Mouse (Mus musculus) limb, embryonic 11.5 days (tissue): ENCODE data around the gene Clpb. TPM values are rescaled to one million over a fixed set of nuclear protein-coding genes. Genes with fewer than 3 reads are reported as not detected.

Experiments
- ATAC-seq: fragments of 200-750 bp; cut with Nextera tagmentation; 2 replicates; pipeline ENCODE4 v1.8.0; 2017; ENCODE audit warnings: low read depth; ENCODE audit not compliant: insufficient number of reproducible peaks, low FRiP score, low TSS enrichment
- DNase-seq: peaks from one replicate; pipeline ENCODE4 v3.0.0-alpha.2; 2015; ENCODE audit warnings: low spot score
- H3K27ac ChIP-seq: fragments of 300-500 bp; sonication (generic); replicated peaks from 2 replicates; pipeline ENCODE4 v1.5.1; 2014; ENCODE audit warnings: low read depth, mild to moderate bottlenecking, low read length
- H3K27me3 ChIP-seq: fragments of 300-500 bp; sonication (generic); 2 replicates; pipeline ENCODE4 v1.6.1; 2014; ENCODE audit warnings: mild to moderate bottlenecking, low read length, mixed read lengths; ENCODE audit not compliant: control insufficient read depth, insufficient read depth
- H3K36me3 ChIP-seq: fragments of 300-500 bp; sonication (generic); 2 replicates; pipeline ENCODE4 v1.6.1; 2014; ENCODE audit warnings: mild to moderate bottlenecking, low read length, moderate library complexity, mixed read lengths; ENCODE audit not compliant: control insufficient read depth, insufficient read depth
- H3K4me1 ChIP-seq: fragments of 300-500 bp; sonication (generic); 2 replicates; pipeline ENCODE4 v1.6.1; 2014; ENCODE audit warnings: low read length, mixed read lengths; ENCODE audit not compliant: control insufficient read depth, insufficient read depth
- H3K4me2 ChIP-seq: fragments of 300-500 bp; sonication (generic); 2 replicates; pipeline ENCODE4 v1.6.1; 2014; ENCODE audit warnings: low read depth, mild to moderate bottlenecking, moderate library complexity; ENCODE audit not compliant: severe bottlenecking
- H3K4me3 ChIP-seq: fragments of 300-500 bp; sonication (generic); 2 replicates; pipeline ENCODE4 v1.5.1; 2014; ENCODE audit warnings: low read depth, low read length
- H3K9ac ChIP-seq: fragments of 300-500 bp; sonication (generic); 2 replicates; pipeline ENCODE4 v1.6.1; 2014; ENCODE audit warnings: mild to moderate bottlenecking, low read length
- H3K9me3 ChIP-seq: fragments of 300-500 bp; sonication (generic); 2 replicates; pipeline ENCODE4 v1.6.1; 2016; ENCODE audit warnings: low read length; ENCODE audit not compliant: control insufficient read depth
- WGBS: fragments of 180-500 bp; shearing (Covaris S2); extraction: QIAGEN DNeasy Blood & Tissue Kit; methylation state at CpG from one replicate; pipeline ENCODE4 v1.1.7; 2014; 5-methylcytosine and 5-hydroxymethylcytosine counted together
- polyA plus RNA-seq: library from polyadenylated mRNA; unstranded; fragments of >200 nt; fragmentation: Nextera tagmentation; extraction: Ambion mirVana; gene quantifications from 2 replicates; pipeline ENCODE4 v1.2.1, GENCODE M21; 2014

The Clpb gene
- polyA plus RNA-seq, 1 experiment from 2014 or later = 46.0 TPM

DNA sequence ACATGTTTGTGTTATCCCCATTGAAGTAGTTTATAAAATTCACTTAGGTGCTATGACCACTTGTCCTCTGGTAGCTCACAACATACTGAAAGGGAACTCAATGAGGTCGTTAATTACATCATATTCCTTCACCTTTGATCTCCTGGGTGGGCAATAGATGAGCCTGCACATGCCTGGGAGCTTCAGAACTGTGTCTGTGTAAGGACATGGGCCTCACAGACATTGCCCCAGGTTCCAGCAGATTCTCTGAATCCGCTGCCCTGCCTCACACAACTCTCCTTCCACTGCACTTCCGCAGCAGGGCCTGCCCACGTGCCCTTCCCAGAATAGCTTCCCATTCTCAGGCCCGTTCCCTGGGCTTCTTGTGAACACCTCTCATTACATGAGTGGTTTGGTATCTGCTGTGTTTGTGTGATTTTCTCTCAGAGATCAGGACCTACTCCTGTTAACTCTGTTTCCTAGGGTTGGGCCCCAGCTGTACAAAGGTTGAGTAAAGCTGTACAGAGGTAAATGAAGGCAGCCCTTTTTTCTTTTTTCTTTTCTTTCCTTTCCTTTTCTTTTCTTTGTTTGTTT lies 104.0 kb downstream of the Clpb start:
- no peak overlapping the region for H3K9ac ChIP-seq
- no peaks in the 10 kb centered on the region for H3K9me3 ChIP-seq
- no peak overlapping the region for H3K27ac ChIP-seq
- no peak overlapping the region for H3K4me2 ChIP-seq
- no peak for ATAC-seq
- no peak overlapping the region for H3K4me3 ChIP-seq
- no peaks in the 10 kb centered on the region for H3K36me3 ChIP-seq
- WGBS = 70% methylated on average over 5 of the region's 5 CpGs
- DNase-seq = no peak
- H3K27me3 ChIP-seq = no peaks in the 10 kb centered on the region
- H3K4me1 ChIP-seq = peaks cover 4% of the 10 kb centered on the region; the same call in 1 of the 2 replicates

DNA sequence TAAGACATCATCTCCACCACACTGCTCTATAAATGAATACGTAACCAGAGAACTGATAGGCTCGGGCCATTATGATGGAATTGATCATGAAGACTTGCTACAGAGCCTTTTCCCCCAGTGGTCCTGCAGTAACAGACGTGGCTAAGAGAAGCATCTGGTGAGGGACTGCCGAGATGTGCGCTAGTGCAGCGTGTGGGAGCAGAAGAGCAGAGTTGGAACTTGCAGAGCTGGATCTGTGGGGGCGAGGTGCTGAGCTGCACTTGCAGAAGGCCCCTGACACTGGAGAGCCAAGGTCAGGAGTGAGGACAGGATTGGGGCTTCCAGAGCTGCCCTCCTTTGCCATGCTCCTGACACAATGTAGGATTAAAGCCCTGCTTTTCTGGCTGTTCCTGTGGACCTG lies 106.6 kb downstream of the Clpb start:
- Histone ChIP-seq H3K4me3 (no peak overlapping the region), H3K36me3 (no peaks in the 10 kb centered on the region; the same call in 1 of the 2 replicates), H3K27me3 (no peaks in the 10 kb centered on the region), H3K27ac (no peak overlapping the region), H3K9me3 (no peaks in the 10 kb centered on the region), H3K4me2 (no peak overlapping the region), H3K4me1 (peaks cover 4% of the 10 kb centered on the region; the same call in 1 of the 2 replicates), H3K9ac (no peak overlapping the region)
- DNase-seq = no peak
- no peak for ATAC-seq
- WGBS = 81% methylated on average over 7 of the region's 7 CpGs

DNA sequence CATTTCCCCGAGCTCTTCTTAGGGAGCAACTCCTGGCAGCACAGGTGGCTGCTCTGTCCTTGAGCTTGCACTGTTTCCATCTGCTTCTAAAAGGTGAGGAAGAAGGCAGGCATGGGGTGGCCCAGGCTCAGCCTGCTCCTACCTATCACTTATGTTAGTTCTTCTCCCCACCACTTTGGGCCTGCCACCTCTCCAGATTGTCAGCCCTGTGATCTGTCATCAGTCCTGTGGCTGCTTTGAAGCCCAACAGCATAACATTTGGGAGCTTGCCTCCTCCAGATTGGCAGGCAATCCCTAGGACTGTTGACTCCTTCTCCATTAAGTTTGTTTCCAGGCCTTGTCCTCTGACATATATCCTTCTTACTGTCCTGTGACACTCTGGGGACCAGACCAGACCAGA lies 108.2 kb downstream of the Clpb start:
- Histone ChIP-seq H3K4me1 (peaks cover 4% of the 10 kb centered on the region; the same call in 1 of the 2 replicates), H3K9me3 (no peaks in the 10 kb centered on the region), H3K27ac (no peak overlapping the region), H3K27me3 (no peaks in the 10 kb centered on the region), H3K4me2 (no peak overlapping the region), H3K4me3 (no peak overlapping the region), H3K9ac (no peak overlapping the region), H3K36me3 (no peaks in the 10 kb centered on the region; the same call in 1 of the 2 replicates)
- DNase-seq (no peak), ATAC-seq (no peak)
- WGBS = 60% methylated on average over 1 of the region's 1 CpGs

DNA sequence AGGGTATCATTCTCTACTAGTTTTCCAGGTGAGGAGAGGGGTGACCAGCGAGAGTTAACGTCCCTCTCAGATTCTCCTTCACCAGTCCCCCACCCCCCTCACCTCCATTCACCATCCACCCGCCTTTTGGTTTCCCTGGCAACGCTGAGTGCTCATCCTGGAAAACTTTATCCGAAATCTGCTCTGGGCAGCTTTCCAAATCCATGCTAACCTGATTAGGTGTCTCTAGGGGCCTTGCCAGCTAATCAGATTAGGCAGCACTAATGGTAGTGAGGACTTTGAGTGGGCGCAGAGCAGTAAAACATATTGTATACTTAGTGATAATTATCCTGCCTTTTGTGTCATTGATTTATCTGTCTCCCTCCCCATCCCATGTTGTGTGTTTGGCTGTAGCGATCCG lies 109.3 kb downstream of the Clpb start:
- Histone ChIP-seq H3K27me3 (no peaks in the 10 kb centered on the region), H3K9me3 (no peaks in the 10 kb centered on the region), H3K4me1 (peaks cover 4% of the 10 kb centered on the region; the same call in 1 of the 2 replicates), H3K36me3 (no peaks in the 10 kb centered on the region; the same call in 1 of the 2 replicates), H3K9ac (no peak overlapping the region), H3K4me2 (no peak overlapping the region), H3K27ac (no peak overlapping the region), H3K4me3 (no peak overlapping the region)
- no peak for ATAC-seq
- 75% methylated on average over 8 of the region's 8 CpGs for WGBS
- no peak for DNase-seq

DNA sequence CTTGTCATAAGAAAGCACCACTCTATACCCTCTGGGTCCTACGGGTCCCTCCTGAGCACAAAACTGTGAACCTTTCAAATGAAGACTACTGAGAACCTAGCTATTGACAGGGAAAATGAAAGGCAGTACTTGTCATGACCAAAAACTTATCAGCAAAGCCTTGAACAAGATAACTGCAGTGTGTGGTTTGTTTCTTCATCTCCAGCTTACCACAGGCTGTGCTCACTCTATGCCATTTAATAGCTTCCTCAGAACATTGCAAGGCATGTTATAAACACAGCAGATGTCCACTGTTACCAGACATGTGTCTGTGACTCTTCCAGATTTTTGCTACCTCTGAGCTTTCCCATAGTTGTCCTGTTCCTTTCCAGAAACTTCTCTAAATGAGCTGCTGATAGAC lies 113.6 kb downstream of the Clpb start:
- DNase-seq (no peak), ATAC-seq (no peak)
- H3K9me3 ChIP-seq = no peaks in the 10 kb centered on the region
- 94% methylated on average over 1 of the region's 1 CpGs for WGBS
- no peaks in the 10 kb centered on the region for H3K27me3 ChIP-seq
- no peak overlapping the region for H3K27ac ChIP-seq
- H3K4me1 ChIP-seq = no peaks in the 10 kb centered on the region
- H3K9ac ChIP-seq = no peak overlapping the region
- peaks cover 4% of the 10 kb centered on the region; the same call in 1 of the 2 replicates for H3K36me3 ChIP-seq
- H3K4me2 ChIP-seq = no peak overlapping the region
- no peak overlapping the region for H3K4me3 ChIP-seq

DNA sequence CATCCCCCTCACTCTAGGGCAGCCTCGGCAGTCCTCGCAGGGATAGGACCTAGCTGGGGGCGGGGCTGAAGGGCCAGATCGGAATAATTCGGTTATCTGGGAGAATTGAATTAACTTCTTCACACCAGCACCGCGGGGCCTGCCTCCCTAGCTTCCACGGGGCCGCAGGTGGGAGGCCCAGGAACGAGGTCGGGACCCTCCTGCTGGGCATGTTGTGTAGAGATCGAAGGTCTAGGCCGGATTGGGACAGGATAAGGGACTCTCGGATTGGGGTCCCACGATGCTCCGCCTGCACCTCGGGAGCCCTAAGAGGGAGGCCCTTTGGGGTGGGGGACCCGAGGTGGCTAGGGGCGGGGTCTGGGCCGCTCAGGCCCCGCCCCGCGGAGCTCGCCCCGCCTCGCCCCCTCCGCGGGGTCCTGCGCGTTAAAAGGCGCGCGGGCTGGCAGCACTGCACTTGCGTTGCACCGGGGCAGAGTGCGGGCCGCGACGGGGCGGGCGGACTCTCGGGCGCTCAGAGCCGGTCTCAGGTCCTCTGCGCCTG lies 154.5 kb downstream of the Clpb start, which contains the start of gene Phox2a:
Gene Phox2a (plus strand): TSS at position 453 of the 541 bp plus-strand sequence.
- Histone ChIP-seq H3K9ac (no peak within 1 kb of the TSS), H3K27ac (no peak within 1 kb of the TSS), H3K36me3 (no peaks in the 10 kb centered on the region), H3K4me3 (peak within 1 kb of the TSS; percentile 27), H3K4me1 (peaks cover 13% of the 10 kb centered on the region), H3K27me3 (peaks cover 50% of the 10 kb centered on the region), H3K9me3 (no peaks in the 10 kb centered on the region), H3K4me2 (peak within 1 kb of the TSS; percentile 35)
- peak; percentile 37 for DNase-seq
- 1% methylated on average over 40 of the region's 45 CpGs for WGBS
- no peak for ATAC-seq

DNA sequence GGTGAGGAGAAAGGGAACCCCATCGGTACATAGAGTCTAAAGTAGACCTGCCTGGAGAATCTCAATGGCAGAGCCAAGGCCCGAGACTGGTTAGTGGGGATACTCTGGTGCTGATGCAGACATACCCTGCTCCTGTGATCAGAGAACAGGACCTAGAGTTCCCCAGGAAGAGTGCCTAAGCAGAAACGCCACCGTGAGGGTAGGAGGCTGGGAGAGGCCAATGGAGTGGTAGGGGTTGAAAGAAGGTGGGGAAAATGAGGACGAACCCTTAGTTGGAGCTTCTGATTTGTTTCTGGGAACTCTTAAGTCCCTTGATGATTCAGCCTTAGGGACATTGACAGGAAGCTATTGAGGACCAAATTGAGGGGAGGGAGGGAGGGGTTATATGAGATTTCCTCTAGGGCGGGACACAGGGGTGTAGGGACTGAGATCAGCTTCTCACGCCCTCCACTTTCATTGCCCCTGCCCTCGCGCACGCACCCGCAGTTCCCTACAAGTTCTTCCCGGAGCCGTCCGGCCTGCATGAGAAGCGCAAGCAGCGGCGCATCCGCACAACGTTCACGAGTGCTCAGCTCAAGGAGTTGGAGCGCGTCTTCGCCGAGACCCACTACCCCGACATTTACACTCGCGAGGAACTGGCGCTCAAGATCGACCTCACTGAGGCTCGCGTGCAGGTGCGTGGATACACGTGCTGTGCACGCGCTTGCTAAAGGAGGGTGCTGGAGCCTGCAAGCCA lies 157.0 kb downstream of the Clpb start:
- Histone ChIP-seq H3K4me2 (peak overlapping the region; percentile 82), H3K27me3 (peaks cover 50% of the 10 kb centered on the region), H3K9me3 (no peaks in the 10 kb centered on the region), H3K9ac (no peak overlapping the region), H3K27ac (no peak overlapping the region), H3K4me1 (peaks cover 19% of the 10 kb centered on the region), H3K4me3 (peak overlapping the region; percentile 29; the same call in 1 of the 2 replicates), H3K36me3 (peaks cover 7% of the 10 kb centered on the region; the same call in 1 of the 2 replicates)
- DNase-seq (peak; percentile 49), ATAC-seq (no peak)
- 4% methylated on average over 35 of the region's 35 CpGs for WGBS

DNA sequence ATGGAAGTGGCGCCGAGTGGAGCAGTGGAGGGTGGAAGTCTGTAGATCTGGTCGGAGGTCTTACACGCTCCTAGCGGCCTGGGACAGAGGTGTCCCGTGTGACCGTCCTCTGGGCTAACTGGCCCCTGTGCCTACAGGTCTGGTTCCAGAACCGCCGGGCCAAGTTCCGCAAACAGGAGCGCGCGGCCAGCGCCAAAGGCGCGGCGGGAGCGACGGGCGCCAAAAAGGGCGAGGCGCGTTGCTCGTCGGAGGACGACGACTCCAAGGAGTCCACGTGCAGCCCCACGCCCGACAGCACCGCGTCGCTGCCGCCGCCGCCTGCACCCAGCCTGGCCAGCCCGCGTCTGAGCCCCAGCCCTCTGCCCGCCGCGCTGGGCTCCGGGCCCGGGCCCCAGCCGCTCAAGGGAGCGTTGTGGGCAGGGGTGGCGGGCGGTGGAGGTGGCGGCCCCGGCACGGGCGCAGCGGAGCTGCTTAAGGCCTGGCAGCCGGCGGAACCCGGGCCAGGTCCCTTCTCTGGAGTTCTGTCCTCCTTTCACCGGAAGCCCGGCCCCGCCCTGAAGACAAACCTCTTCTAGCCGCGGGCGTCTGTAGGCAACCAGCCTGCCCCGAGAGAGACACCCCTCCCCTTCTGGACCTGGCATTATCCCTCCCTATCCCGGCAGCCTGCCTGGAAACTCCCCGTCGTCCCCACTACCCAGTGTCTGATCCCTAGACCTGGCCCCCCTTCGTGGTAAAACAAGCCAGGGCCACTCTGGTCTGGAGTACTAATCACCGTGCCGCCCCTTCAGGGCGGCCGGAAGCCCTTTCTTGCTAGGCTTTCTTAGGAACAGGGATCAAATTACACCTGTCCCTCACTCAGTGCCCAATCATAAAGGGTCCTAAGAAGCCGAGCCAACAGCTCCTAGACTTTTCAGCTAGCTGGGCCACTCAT lies 158.4 kb downstream of the Clpb start:
- Histone ChIP-seq H3K27ac (peak overlapping the region; percentile 38), H3K27me3 (peaks cover 46% of the 10 kb centered on the region), H3K4me1 (peaks cover 19% of the 10 kb centered on the region), H3K9ac (peak overlapping the region; percentile 47), H3K4me2 (peak overlapping the region; percentile 82), H3K36me3 (peaks cover 16% of the 10 kb centered on the region; the same call in 1 of the 2 replicates), H3K9me3 (no peaks in the 10 kb centered on the region), H3K4me3 (peak overlapping the region; percentile 29)
- WGBS = under 1% methylated on average over 65 of the region's 71 CpGs
- peak; percentile 88 for ATAC-seq
- DNase-seq = peak; percentile 86
